Mouse (Mus musculus) liver, adult (tissue): ENCODE data around the gene Mef2d.

Experiments
- GATA4 ChIP-seq: IDR thresholded peaks from 2 replicates; pipeline ENCODE4 v1.6.1; 2014; ENCODE audit warnings: mild to moderate bottlenecking, low read length; ENCODE audit not compliant: insufficient replicate concordance

Gene Mef2d

GRCm38 (mm10) chr3:88153290-88154011, 11.3 kb downstream of the Mef2d start:
- no peak for TF ChIP-seq GATA4

DNA sequence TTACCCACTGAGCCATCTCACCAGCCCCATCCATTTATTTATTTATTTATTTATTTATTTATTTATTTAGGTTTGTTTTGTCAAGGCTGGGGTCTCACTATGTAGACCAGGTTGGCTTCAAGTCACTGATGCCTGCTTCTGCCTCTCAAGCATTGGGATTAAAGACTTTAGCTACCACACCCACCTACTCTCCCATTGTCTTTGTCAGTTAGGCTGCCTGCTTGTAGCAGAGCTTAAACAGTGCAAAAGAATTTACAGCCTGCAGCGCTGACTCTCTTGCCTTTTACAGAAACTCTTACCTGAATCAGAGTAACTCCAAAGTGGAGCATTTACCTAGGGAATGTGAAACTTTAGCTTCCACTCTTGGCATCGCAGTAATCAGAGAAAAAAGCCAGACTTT, 12.1 kb downstream of the Mef2d start:
- TF ChIP-seq GATA4 = no peak

DNA sequence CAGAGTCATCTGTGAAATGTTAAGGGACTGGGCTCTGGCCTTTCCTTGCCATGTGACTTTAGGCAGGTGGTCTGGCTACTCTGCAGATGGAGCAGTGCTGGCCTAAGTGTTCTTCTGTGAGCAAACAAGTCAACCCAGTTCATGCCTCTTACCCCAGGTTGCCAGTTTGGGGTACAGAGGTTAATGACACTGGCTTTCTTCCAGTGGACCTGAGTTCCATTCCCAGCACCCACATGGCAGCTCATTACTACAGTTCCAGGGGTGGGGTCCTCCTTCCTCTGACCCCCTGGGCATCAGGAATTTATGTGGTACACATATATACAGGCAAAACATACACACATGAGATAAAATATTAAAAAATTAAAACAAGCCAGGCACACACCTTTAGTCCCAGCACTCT, 14.6 kb downstream of the Mef2d start:
- TF ChIP-seq GATA4 = no peak

GRCm38 (mm10) chr3:88157771-88158597, 15.8 kb downstream of the Mef2d start:
- TF ChIP-seq GATA4 = no peak

GRCm38 (mm10) chr3:88158991-88159390, 16.8 kb downstream of the Mef2d start:
- TF ChIP-seq GATA4 = no peak

DNA sequence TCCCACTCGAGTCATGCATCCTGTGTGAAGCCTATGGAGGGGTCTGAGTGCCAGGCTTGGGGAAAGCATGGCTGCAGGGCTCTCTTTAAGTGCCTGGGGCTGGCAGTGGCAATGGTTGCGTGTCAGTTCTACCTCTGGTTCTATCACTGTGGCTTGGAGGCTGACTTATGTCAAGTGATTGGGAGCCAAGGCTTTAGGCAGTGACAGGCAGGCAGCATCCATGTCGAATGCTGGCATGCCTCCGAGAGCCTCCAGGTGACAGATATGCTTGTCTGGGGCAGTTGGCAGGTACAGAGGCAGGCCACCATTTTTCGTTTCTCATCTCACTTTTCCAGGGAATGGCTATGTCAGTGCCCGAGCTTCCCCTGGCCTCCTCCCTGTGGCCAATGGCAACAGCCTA, 18.7 kb downstream of the Mef2d start:
- TF ChIP-seq GATA4 = no peak

DNA sequence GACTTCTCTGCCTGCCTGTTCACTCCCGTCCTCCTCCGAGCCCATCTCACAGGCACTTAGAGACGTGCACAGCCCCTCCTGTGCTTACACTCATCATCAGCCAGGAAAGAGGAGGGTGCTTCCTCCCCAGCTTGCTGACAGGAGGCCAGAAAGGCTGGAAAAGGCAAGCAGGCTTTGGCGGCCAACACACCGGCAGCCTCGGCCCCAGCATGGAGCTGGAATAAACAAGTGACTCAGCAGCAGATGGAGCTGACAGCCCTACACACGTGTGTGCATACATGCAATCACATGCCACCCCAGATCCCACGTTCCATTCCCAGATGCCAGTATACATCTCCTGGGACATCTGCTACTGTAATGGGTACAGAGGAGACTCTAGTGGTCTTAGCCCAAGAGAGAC, 20.1 kb downstream of the Mef2d start:
- TF ChIP-seq GATA4 = no peak

- TF ChIP-seq GATA4 = no peak
Measured at GRCm38 (mm10) chr3:88162811-88163210, 20.6 kb downstream of the Mef2d start.

- no peak for TF ChIP-seq GATA4
Measured at GRCm38 (mm10) chr3:88163847-88164246, 21.7 kb downstream of the Mef2d start.

GRCm38 (mm10) chr3:88164263-88164662, 22.1 kb downstream of the Mef2d start:
- no peak for TF ChIP-seq GATA4

GRCm38 (mm10) chr3:88166056-88166455, 23.9 kb downstream of the Mef2d start:
- no peak for TF ChIP-seq GATA4

- no peak for TF ChIP-seq GATA4
Measured at GRCm38 (mm10) chr3:88170361-88170760, 28.2 kb downstream of the Mef2d start.

DNA sequence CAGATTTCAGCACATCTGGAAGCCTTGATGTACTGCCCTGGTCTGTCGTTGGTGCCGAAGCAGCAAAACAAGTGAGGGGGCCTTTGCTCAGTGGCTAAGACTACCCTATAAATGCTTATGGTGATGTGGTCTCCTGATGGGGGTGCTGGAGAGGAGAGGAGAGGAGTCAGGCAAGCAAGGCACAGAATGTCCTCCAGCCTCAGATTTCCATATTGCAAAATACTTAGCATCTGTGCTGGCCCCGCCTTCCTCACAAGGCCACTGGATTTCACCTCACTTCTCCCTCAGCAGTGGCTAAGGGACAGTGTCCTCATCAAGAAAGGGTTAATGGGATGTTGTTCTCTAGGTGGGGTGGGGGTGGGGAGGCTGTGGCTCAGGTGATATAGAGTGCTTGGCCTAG, 30.3 kb downstream of the Mef2d start:
- TF ChIP-seq GATA4 = no peak

DNA sequence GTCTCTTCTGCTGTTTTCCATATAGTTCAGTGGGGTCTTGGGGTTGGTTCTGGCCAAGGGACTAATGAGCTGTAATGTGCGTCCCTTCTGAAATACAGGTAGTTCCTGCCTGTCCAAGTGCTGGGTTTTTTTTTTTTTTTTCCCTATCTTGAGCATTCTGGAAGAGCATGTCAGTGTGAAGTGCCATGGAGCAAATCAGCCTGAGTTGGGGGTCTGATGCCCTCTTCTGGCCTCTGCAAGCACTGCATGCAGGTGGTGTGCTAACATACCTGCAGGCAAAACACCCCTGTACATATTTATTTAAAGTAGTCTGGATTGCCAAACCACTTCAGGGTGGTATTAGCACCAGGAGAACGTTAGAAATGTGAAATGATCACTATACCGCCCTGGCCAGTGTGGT, 31.2 kb downstream of the Mef2d start:
- TF ChIP-seq GATA4 = no peak

DNA sequence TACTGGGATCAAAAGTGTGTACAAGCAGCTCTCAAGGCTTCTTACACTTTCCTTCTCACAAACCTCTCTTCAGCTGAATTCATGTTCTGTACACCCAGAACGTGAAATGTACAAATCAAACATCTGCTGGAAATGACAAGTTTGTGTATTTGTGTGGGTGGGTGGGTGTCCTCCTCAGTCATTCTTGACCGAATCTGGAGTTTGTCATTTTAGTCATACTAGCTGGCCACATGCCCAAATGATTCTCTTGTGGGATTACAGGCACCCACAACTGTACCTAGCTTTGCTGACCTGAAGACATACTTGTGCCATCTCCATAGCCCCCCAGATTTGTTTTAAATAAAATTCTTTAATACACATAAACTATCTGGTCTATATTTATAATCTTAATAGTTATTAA, 32.7 kb downstream of the Mef2d start:
- no peak for TF ChIP-seq GATA4

GRCm38 (mm10) chr3:88177106-88177505, 34.9 kb downstream of the Mef2d start:
- TF ChIP-seq GATA4 = no peak

GRCm38 (mm10) chr3:88177562-88178345, 35.6 kb downstream of the Mef2d start:
- no peak; the same call in 1 of the 2 replicates for TF ChIP-seq GATA4
